Mouse (Mus musculus) MEL (cell line): ENCODE measurements around the gene Churc1.
"Not testable (repeated sequence)": the region's sequence is repeated elsewhere in the genome, so short reads cannot be mapped to it uniquely, and the experiment has no call there.

Experiments used
- BHLHE40 ChIP-seq: IDR thresholded peaks from 2 replicates; pipeline ENCODE4 v1.6.1; 2012; ENCODE audit warnings: low read depth, mild to moderate bottlenecking, inconsistent platforms, low read length, improper control_type of control experiment, borderline replicate concordance
- CHD1 ChIP-seq: IDR thresholded peaks from 2 replicates; pipeline ENCODE4 v1.6.1; 2012; ENCODE audit warnings: low read depth, mild to moderate bottlenecking, inconsistent platforms, low read length, improper control_type of control experiment
- CTCF ChIP-seq, 3 experiments: IDR thresholded peaks in 2 of 3; conservative IDR thresholded peaks in 1 of 3; 2 replicates each; pipeline ENCODE4 v1.5.1; 2011 to 2012; ENCODE audit warnings: low read length in 3 of 3, low read depth in 2 of 3, mild to moderate bottlenecking in 2 of 3, improper control_type of control experiment in 1 of 3, inconsistent platforms in 1 of 3, mixed read lengths in 1 of 3, moderate library complexity in 1 of 3; ENCODE audit not compliant: control insufficient read depth in 1 of 3, insufficient read depth in 1 of 3, poor library complexity in 1 of 3, severe bottlenecking in 1 of 3
- GABPA ChIP-seq: IDR thresholded peaks from 2 replicates; pipeline ENCODE4 v1.6.1; 2012; ENCODE audit warnings: low read depth, mild to moderate bottlenecking, inconsistent platforms, low read length, improper control_type of control experiment, moderate library complexity
- GATA1 ChIP-seq: IDR thresholded peaks from 2 replicates; pipeline ENCODE4 v1.6.1; 2011; ENCODE audit warnings: low read depth, low read length, improper control_type of control experiment
- KAT2A ChIP-seq: conservative IDR thresholded peaks from 2 replicates; pipeline ENCODE4 v1.6.1; 2012; ENCODE audit warnings: low read depth, low read length, improper control_type of control experiment, inconsistent platforms
- MXI1 ChIP-seq: IDR thresholded peaks from 2 replicates; pipeline ENCODE4 v1.6.1; 2011; ENCODE audit warnings: mild to moderate bottlenecking, low read depth, low read length, improper control_type of control experiment
- MYC ChIP-seq: IDR thresholded peaks from 2 replicates; pipeline ENCODE4 v1.6.1; 2011; ENCODE audit warnings: low read depth, mild to moderate bottlenecking, low read length, improper control_type of control experiment, moderate library complexity
- POLR2A ChIP-seq, 2 experiments: IDR thresholded peaks; 2 replicates each; pipeline ENCODE4 v1.6.1; 2011 to 2012; ENCODE audit warnings: low read length in 2 of 2, mild to moderate bottlenecking in 2 of 2, control low read depth in 1 of 2, improper control_type of control experiment in 1 of 2, low read depth in 1 of 2, moderate library complexity in 1 of 2; ENCODE audit not compliant: control insufficient read depth in 1 of 2, insufficient read depth in 1 of 2, poor library complexity in 1 of 2
- RAD21 ChIP-seq: IDR thresholded peaks from 2 replicates; pipeline ENCODE4 v1.6.1; 2011; ENCODE audit warnings: mild to moderate bottlenecking, low read depth, low read length, improper control_type of control experiment
- TCF12 ChIP-seq: IDR thresholded peaks from 2 replicates; pipeline ENCODE4 v1.6.1; 2014; ENCODE audit warnings: low read depth, mild to moderate bottlenecking, inconsistent platforms, low read length, improper control_type of control experiment, moderate library complexity
- USF2 ChIP-seq, 2 experiments: IDR thresholded peaks; 2 replicates each; pipeline ENCODE4 v1.6.1; 2011 to 2012; ENCODE audit warnings: improper control_type of control experiment in 2 of 2, low read length in 2 of 2, borderline replicate concordance in 1 of 2, inconsistent platforms in 1 of 2, low read depth in 1 of 2, mild to moderate bottlenecking in 1 of 2; ENCODE audit not compliant: insufficient read depth in 1 of 2
- ZC3H11A ChIP-seq: IDR thresholded peaks from 2 replicates; pipeline ENCODE4 v1.6.1; 2012; ENCODE audit warnings: low read depth, mild to moderate bottlenecking, inconsistent platforms, low read length, improper control_type of control experiment
- ZKSCAN1 ChIP-seq: IDR thresholded peaks from 2 replicates; pipeline ENCODE4 v1.6.1; 2012; ENCODE audit warnings: low read depth, mild to moderate bottlenecking, inconsistent platforms, low read length, improper control_type of control experiment, moderate library complexity

DNA sequence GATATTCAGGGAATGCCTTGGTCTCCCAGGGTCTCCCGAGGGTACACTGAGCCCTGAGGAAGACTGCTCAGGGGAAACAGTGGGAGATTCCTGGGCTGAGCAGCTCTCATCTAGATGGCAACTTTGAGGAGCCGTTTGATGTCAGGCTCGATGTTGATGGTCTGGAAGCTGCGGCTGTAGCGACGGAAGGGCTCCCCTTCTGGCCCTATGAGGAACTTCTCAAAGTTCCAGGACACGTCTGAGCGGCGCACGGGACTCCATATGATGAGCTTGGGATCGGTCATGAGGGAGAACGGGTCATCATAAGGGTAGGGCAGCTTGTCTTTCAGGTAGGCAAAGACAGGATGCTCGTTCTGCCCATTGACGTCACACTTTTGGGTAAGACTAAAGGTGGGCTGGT, 27.2 kb downstream of the Churc1 start:
- not testable (repeated sequence) for TF ChIP-seq MYC; GABPA; BHLHE40; POLR2A (IDR thresholded peaks at IDR 0.05; ENCODE audit: control insufficient read depth in 1 of 2, insufficient read depth in 1 of 2, low read depth in 1 of 2, low read length in 2 of 2, poor library complexity in 1 of 2); MXI1; TCF12; KAT2A; CTCF (IDR thresholded peaks at IDR 0.05 in 2 of 3, conservative IDR thresholded peaks at IDR 0.05 in 1 of 3; ENCODE audit: control insufficient read depth in 1 of 3, insufficient read depth in 1 of 3, low read depth in 2 of 3, low read length in 3 of 3, poor library complexity in 1 of 3, severe bottlenecking in 1 of 3); ZC3H11A; RAD21; USF2 (IDR thresholded peaks at IDR 0.05; ENCODE audit: borderline replicate concordance in 1 of 2, insufficient read depth in 1 of 2, low read depth in 1 of 2, low read length in 2 of 2); ZKSCAN1; CHD1; GATA1
